Mouse (Mus musculus) kidney, postnatal 25 days (tissue): ENCODE measurements around the gene Olfr654.

ENCODE experiments used
- DNase-seq, 2 experiments: peaks; one replicate each; pipeline ENCODE4 v3.0.0; 2021; ENCODE audit warnings: mixed read lengths in 2 of 2

The Olfr654 gene

DNA sequence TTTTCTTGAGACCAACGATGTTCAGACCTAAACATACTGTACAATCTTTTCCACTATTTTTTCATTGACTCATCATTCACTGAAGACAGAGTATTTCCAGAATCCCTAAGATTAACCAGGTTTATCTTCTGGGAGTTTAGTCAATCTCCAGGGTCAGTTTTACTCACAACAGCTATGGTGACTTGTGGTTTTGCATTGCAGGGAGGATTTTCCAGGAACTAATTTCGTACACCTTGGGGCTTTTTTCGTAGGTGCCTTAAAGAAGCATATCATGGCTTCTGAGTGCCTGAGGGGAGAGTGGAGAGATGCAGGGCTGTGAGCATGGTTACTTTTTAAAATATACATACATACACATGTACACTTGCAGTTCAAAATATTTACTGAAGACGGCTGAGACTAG is at the start of gene Olfr654:
TSS of gene Olfr654 (plus strand) at position 301 of the 400 bp plus-strand sequence.
- no peak for DNase-seq

DNA sequence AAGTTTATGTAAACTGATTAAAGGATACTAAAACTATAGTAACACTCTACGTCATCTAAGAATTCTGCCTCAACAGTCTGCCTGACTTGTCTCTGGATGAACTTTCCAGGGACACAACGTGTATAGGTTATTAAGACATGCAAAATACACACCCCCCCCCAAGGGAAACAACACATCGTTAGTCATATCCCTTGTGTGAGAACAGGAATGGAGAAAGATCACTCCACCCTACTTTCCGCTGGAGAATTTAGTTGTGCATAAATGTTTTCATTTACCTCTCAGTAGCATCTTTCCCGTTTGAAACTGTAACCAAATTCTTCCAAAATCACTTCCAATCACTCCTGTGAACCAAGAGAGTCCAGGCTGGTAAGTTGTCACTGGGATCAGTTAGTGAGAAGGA is 37.0 kb upstream of the Olfr654 start, which contains the start of gene Olfr651:
TSS of gene Olfr651 (plus strand) at position 301 of the 400 bp plus-strand sequence.
- no peak for DNase-seq

DNA sequence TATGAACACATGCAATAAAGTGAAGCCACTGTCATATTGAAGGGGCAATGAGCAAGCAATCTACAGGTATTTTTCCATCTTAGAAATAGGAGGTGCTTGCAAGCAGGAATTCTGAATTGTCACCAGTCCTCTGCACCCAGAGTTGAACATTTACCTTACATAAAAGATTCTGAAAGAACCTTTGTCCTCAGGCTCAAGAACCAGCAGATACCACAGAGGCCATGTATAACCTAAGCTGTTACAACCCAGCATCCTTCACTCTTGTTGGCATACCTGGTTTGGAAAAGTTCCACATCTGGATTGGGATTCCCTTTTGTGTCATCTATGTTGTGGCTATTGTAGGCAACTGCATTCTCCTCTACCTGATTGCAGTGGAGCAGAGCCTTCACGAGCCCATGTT is 34.1 kb upstream of the Olfr654 start:
- DNase-seq = no peak

DNA sequence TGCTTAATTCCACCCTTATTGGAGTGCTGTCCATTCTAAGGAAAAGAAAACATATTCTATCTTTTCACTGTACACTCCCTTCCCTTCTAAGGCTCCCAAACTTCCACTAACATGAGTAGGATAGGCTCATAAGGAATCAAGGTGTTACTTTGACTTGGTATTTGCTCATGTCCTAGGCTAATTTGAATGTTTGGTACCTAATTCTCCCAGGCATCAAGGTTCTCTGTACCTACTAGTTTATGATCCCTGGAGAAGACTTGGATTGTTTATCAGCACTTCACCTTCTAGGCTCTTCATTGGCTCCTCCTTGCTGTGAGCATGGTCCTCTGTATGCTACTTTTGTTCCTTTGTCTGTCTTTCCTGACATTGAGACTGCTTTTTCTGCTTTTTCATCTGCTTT is 26.2 kb upstream of the Olfr654 start, which contains the start of gene Olfr652:
TSS of gene Olfr652 (plus strand) at position 301 of the 400 bp plus-strand sequence.
- no peak for DNase-seq

DNA sequence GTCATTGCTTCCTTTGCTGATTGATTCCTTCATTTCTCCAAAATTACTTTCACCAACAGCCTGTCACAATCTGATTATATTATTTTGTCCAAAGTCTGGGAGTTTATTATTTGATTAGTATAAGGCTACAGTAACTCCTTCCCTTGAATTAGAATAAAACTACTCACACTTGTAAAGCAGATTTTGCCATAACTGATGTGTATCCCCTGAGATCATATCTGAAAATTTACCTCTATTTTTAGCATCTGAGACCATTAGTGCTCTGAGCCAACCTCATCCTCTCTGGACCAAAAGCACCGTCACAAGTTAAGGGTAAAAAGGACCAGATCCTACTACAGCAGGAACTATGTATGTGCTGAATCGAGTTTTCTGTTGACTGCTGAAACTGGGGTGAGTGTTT is 9.8 kb upstream of the Olfr654 start, which contains the start of gene Olfr653:
TSS of gene Olfr653 (plus strand) at position 301 of the 400 bp plus-strand sequence.
- no peak for DNase-seq

DNA sequence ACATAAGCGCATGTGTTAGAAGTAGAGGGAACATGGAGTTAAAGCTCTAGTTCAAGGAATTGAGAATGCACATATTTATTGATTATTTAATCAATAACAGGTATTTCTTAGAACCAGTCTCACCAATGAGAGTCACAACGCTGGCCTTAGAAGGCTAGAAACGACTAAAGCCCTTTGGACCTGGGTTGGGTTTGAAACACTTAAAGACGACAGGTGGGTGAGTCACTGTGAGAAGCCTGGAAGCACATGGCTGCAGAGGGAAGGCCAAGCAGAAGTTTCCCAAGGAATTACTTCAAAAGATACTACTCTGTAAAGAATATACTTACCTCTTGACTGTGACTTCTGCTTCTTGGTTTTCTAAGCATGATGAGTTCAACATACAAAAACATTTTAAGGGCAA is 6.0 kb upstream of the Olfr654 start:
- DNase-seq = no peak

DNA sequence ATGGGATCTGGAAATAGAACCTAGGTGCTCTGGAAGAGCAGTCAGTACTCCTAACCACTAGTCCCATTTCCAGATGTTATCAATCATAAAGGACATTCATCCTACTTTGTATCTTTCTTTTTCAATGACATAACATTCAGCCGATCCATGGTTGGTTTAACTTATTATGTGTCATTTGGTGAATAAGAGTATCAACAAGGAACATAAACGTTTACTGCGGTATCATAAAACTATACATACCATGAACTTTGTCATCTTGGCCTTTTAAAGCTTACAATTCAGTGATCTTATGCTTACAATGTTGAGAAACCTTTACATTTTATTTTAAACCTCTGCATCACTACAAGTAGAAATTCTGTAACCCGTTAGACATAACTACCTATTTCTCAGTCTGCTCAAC is 5.4 kb upstream of the Olfr654 start:
- DNase-seq = no peak

DNA sequence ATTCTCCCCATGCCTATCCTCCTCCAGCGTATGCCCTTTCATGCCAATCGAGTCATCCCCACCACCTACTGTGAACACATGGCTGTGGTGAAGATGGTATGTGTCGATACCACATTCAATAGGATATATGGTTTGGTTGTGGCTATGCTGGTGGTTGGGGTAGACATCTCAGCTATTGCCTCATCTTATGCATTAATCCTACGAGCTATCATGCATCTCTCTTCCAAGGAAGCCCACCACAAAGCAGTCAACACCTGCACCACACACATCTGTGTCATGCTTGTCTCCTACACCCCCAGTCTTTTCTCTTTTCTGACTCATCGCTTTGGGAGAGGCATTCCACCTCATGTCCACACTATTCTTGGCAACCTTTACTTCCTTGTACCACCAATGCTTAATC is 1.4 kb downstream of the Olfr654 start:
- DNase-seq = no peak

DNA sequence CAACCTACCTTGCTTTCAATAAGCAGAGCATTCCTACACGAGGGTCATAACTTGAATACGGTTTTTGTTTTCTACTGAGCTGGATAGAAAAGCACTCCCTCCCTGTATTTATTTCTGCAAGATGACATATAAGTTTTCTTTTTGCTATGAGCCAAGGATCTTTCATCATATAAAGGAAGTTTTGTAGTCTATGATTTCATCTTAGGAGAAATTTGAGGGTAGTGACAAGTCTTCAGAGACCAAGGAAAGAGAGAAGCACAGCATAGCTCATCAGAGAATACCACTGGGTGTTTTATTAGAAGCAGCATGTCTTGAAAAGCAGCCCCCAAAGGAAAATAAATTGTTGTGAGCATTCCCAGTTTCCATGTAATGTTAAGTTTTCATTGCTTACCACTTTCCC is 14.9 kb downstream of the Olfr654 start, which contains the start of gene Olfr655:
TSS of gene Olfr655 (minus strand) at position 101 of the 400 bp plus-strand sequence.
- no peak for DNase-seq

DNA sequence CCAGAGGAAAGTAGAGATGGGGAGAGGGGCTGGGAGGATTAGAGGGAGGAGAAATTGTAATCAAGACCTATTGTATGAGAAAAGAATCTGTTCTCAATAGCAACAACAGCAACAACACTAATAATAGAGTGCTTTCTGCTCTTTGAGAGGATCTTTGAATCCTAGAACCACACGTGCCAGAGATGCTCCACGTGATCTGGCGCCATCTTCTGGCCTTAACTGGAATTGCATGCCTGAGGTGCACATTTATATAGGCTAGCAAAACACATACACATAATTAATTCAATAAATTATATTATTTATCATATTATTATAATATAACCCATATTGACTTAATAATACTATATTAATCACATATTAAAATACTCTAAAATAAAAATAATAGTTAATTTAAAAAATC is 16.3 kb downstream of the Olfr654 start:
- DNase-seq = peak; percentile 33 to 51

DNA sequence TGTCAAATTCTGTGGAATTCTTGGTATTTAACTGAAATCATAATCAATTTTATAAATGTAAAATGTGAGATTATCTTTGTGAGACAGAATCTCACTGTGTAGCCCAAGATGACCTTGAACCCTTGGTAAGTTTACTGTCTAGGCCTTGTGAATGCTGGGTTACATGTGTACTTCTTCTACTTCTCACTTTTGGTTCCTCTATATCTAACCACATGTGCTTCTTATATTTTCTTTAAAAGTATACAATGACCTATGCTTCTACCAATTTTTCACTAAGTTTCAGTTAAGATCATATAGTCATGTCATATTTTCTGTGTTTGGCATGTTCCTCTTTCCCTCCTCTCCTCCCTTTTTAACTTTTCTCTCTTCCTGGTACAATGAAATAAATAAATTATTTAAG is 17.9 kb downstream of the Olfr654 start:
- DNase-seq = no peak

DNA sequence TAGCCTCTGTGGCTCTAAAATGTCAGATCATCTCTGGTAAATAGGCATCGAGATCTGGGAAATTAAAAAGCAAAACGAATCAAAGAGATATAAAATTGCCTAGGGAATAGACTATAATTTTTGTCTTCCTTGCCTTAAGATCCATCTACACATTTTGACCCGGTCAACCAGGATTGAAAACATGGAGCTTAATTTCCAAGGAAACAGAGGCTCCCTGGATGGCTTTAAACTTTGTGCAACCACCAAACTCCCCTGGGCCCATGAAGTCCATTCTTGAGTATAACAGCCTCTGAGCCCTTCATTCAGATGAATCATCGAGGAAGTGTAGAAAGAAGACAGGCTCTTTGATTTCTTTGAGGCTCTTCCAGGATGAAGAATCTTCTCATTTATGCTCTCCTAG is 26.8 kb downstream of the Olfr654 start, which contains the start of gene Olfr656:
TSS of gene Olfr656 (plus strand) at position 301 of the 400 bp plus-strand sequence.
- DNase-seq = no peak

DNA sequence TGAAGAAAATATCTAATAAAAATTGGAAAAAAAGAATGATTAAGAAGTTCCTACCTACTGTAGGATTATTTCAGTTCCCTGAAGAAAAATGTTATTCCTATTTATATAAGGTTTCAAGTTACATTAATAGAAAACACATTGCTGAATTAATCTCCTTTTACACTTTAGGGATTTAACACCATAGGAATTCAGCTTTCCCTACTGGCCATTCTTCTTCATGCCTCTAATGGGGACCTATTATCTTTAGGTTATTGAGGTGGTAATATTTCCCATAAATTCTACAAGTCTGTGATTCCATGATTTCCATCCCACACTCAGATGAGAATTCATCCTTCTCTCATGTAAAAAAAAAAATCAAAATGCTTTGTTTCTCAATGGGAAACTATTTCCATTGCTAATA is 37.7 kb downstream of the Olfr654 start, which contains the start of gene Olfr657:
TSS of gene Olfr657 (plus strand) at position 301 of the 400 bp plus-strand sequence.
- no peak for DNase-seq
